Comparison of ENCODE assay signal across 1 mouse cellular context in the genomic region with DNA sequence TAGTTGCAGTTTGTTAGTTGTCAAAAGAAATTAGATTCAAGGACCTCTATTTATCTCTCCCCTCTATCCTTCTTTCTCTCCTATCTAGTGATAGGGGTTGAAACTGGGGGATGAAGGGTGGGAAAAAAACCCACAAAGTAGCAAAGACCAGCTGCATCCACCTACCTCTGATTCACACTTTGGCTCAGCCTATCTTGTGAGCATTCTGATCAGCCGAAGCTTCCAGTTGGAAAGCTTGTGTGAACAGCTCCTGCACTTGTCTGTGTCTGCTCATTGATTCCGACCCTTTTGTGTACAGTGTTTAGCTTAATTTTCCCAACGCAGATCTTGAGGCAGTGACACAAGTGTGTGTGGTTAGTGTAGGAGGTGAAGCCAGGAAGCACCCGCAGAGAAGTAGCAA.
TF ChIP-seq lines count a peak whose summit lies in the region.

No protein-coding gene starts in this region.

TF ChIP-seq in MEL, 35 proteins besides CTCF, POLR2A, EP300 and RAD21:
- no peak for TF ChIP-seq MYC (IDR thresholded peaks at IDR 0.05; ENCODE audit: low read depth, low read length)
- no peak for TF ChIP-seq ZKSCAN1 (IDR thresholded peaks at IDR 0.05; ENCODE audit: low read depth, low read length)
- no peak for TF ChIP-seq MAFK (IDR thresholded peaks at IDR 0.05; ENCODE audit: borderline replicate concordance, low read depth, low read length)
- TF ChIP-seq JUND (IDR thresholded peaks at IDR 0.05; ENCODE audit: low read depth, low read length), result no peak
- TF ChIP-seq RCOR1 (IDR thresholded peaks at IDR 0.05; ENCODE audit: low read depth, low read length), result no peak
- TF ChIP-seq NELFE (IDR thresholded peaks at IDR 0.05; ENCODE audit: low read depth, low read length), result 0 out of 2 replicates have a peak, but pooled peaks have one; percentile 12
- TF ChIP-seq HCFC1 (IDR thresholded peaks at IDR 0.05; ENCODE audit: low read depth, low read length), result 0 out of 2 replicates have a peak, but pooled peaks have one; percentile 25
- no peak for TF ChIP-seq POLR2AphosphoS5 (IDR thresholded peaks at IDR 0.05; ENCODE audit: borderline replicate concordance, low read depth, low read length)
- no peak for TF ChIP-seq USF1 (IDR thresholded peaks at IDR 0.05; ENCODE audit: low read depth, low read length)
- no peak for TF ChIP-seq ZNF384 (IDR thresholded peaks at IDR 0.05; ENCODE audit: low read depth, low read length)
- TF ChIP-seq UBTF (IDR thresholded peaks at IDR 0.05; ENCODE audit: borderline replicate concordance, insufficient read depth, low read depth, low read length), result no peak
- no peak for TF ChIP-seq MYB (IDR thresholded peaks at IDR 0.05; ENCODE audit: low read depth, low read length)
- TF ChIP-seq GATA1 (IDR thresholded peaks at IDR 0.05; ENCODE audit: low read depth, low read length), result 0 out of 2 replicates have a peak, but pooled peaks have one; percentile 2
- TF ChIP-seq ELF1 (IDR thresholded peaks at IDR 0.05; ENCODE audit: low read depth, low read length), result no peak
- TF ChIP-seq ETS1 (IDR thresholded peaks at IDR 0.05; ENCODE audit: low read depth, low read length), result 0 out of 2 replicates have a peak, but pooled peaks have one; percentile 3
- TF ChIP-seq ZMIZ1 (IDR thresholded peaks at IDR 0.05; ENCODE audit: low read depth, low read length), result no peak
- TF ChIP-seq MXI1 (IDR thresholded peaks at IDR 0.05; ENCODE audit: low read depth, low read length), result peak; percentile 33; the same call in 1 of the 2 replicates
- no peak for TF ChIP-seq SIN3A (IDR thresholded peaks at IDR 0.05; ENCODE audit: low read length)
- TF ChIP-seq SMC3 (IDR thresholded peaks at IDR 0.05; ENCODE audit: low read depth, low read length), result no peak
- no peak for TF ChIP-seq MAX (IDR thresholded peaks at IDR 0.05; ENCODE audit: low read length)
- TF ChIP-seq MAZ (IDR thresholded peaks at IDR 0.05; ENCODE audit: low read depth, low read length), result no peak
- TF ChIP-seq CHD1 (IDR thresholded peaks at IDR 0.05; ENCODE audit: low read depth, low read length), result no peak
- no peak for TF ChIP-seq NRF1 (IDR thresholded peaks at IDR 0.05; ENCODE audit: insufficient read depth, low read depth, low read length, poor library complexity, severe bottlenecking)
- TF ChIP-seq MEF2A (IDR thresholded peaks at IDR 0.05; ENCODE audit: extremely low read depth, insufficient replicate concordance, low read depth, low read length, poor library complexity, severe bottlenecking), result no peak
- TF ChIP-seq TAL1 (IDR thresholded peaks at IDR 0.05; ENCODE audit: low read length), result no peak
